Mouse (Mus musculus) embryonic facial prominence, embryonic 14.5 days (tissue): ENCODE measurements at regions not wholly inside any gene's neighbourhood (a gene's known extent, or its start where the extent isn't known, plus 50 kb on each side); places are given as distances from the start of the nearest gene placed in this dataset.
A peak's percentile ranks its signal among the peaks of the same experiment; 100 is the strongest.

Experiments used
- ATAC-seq: fragments of 200-750 bp; cut with Nextera tagmentation; 2 replicates; pipeline ENCODE4 v1.8.0; 2017; ENCODE audit warnings: low read depth, moderate number of reproducible peaks, moderate TSS enrichment
- DNase-seq: peaks from one replicate; pipeline ENCODE4 v3.0.0-alpha.2; 2015; ENCODE audit warnings: low spot score
- H3K27ac ChIP-seq: fragments of 300-500 bp; sonication (generic); replicated peaks from 2 replicates; pipeline ENCODE4 v1.5.1; 2014; ENCODE audit warnings: low read depth, mild to moderate bottlenecking, low read length, moderate library complexity
- H3K27me3 ChIP-seq: fragments of 300-500 bp; sonication (generic); replicated peaks from 2 replicates; pipeline ENCODE4 v1.6.1; 2014; ENCODE audit warnings: low read length; ENCODE audit not compliant: control insufficient read depth, insufficient read depth
- H3K36me3 ChIP-seq: fragments of 300-500 bp; sonication (generic); 2 replicates; pipeline ENCODE4 v1.6.1; 2014; ENCODE audit warnings: low read length, mixed read lengths; ENCODE audit not compliant: control insufficient read depth, insufficient read depth
- H3K4me1 ChIP-seq: fragments of 300-500 bp; sonication (generic); 2 replicates; pipeline ENCODE4 v1.6.1; 2014; ENCODE audit warnings: antibody characterized with exemption, low read length; ENCODE audit not compliant: control insufficient read depth, insufficient read depth
- H3K4me2 ChIP-seq: fragments of 300-500 bp; sonication (generic); 2 replicates; pipeline ENCODE4 v1.6.1; 2014; ENCODE audit warnings: low read depth, mild to moderate bottlenecking, low read length, moderate library complexity, mixed read lengths
- H3K4me3 ChIP-seq: fragments of 300-500 bp; sonication (generic); 2 replicates; pipeline ENCODE4 v1.5.1; 2014; ENCODE audit warnings: low read depth, mild to moderate bottlenecking, low read length
- H3K9ac ChIP-seq: fragments of 300-500 bp; sonication (generic); 2 replicates; pipeline ENCODE4 v1.6.1; 2014; ENCODE audit warnings: low read depth, mild to moderate bottlenecking, low read length, moderate library complexity, mixed read lengths
- H3K9me3 ChIP-seq: fragments of 300-500 bp; sonication (generic); 2 replicates; pipeline ENCODE4 v1.6.1; 2016; ENCODE audit warnings: low read length; ENCODE audit not compliant: control insufficient read depth
- WGBS: fragments of 180-500 bp; shearing (Covaris S2); extraction: QIAGEN DNeasy Blood & Tissue Kit; methylation state at CpG from one replicate; pipeline ENCODE4 v1.1.7; 2014; 5-methylcytosine and 5-hydroxymethylcytosine counted together

- Histone ChIP-seq H3K4me3 (no peak overlapping the region), H3K9ac (no peak overlapping the region), H3K9me3 (no peaks in the 10 kb centered on the region), H3K4me1 (no peaks in the 10 kb centered on the region), H3K27ac (no peak overlapping the region), H3K36me3 (no peaks in the 10 kb centered on the region), H3K27me3 (no peaks in the 10 kb centered on the region), H3K4me2 (no peak overlapping the region)
- DNase-seq (no peak), ATAC-seq (no peak)
- 97% methylated on average over 1 of the region's 1 CpGs for WGBS
These were observed 318.1 kb downstream of the Grb14 start for GRCm38 (mm10) chr2:64706646-64707177.

GRCm38 (mm10) chr2:64695974-64696373 is 328.8 kb downstream of the Grb14 start:
- Histone ChIP-seq H3K9me3 (no peaks in the 10 kb centered on the region), H3K27ac (no peak overlapping the region), H3K4me1 (no peaks in the 10 kb centered on the region), H3K4me3 (no peak overlapping the region), H3K36me3 (no peaks in the 10 kb centered on the region), H3K4me2 (no peak overlapping the region), H3K27me3 (no peaks in the 10 kb centered on the region), H3K9ac (no peak overlapping the region)
- DNase-seq (no peak), ATAC-seq (no peak)
- WGBS = 71% methylated on average over 1 of the region's 1 CpGs

- H3K4me2 ChIP-seq = no peak overlapping the region
These were observed 333.3 kb downstream of the Grb14 start for GRCm38 (mm10) chr2:64691444-64691843.

GRCm38 (mm10) chr2:64690996-64691395 is 333.8 kb downstream of the Grb14 start:
- no peaks in the 10 kb centered on the region for H3K9me3 ChIP-seq
- H3K36me3 ChIP-seq = no peaks in the 10 kb centered on the region
- no peak overlapping the region for H3K9ac ChIP-seq
- no peaks in the 10 kb centered on the region for H3K27me3 ChIP-seq
- H3K4me2 ChIP-seq = no peak overlapping the region
- no peak overlapping the region for H3K4me3 ChIP-seq
- 62% methylated on average over 3 of the region's 3 CpGs for WGBS
- DNase-seq = peak; percentile 4
- no peak for ATAC-seq
- H3K27ac ChIP-seq = no peak overlapping the region
- H3K4me1 ChIP-seq = no peaks in the 10 kb centered on the region

More at GRCm38 (mm10) chr2:64691444-64691843, 333.3 kb downstream of the Grb14 start:
- DNase-seq (no peak), ATAC-seq (no peak)
- 88% methylated on average over 1 of the region's 1 CpGs for WGBS
- Histone ChIP-seq H3K4me1 (no peaks in the 10 kb centered on the region), H3K4me3 (no peak overlapping the region), H3K36me3 (no peaks in the 10 kb centered on the region), H3K27me3 (no peaks in the 10 kb centered on the region), H3K9me3 (no peaks in the 10 kb centered on the region), H3K9ac (no peak overlapping the region), H3K27ac (no peak overlapping the region)

- no peak overlapping the region for H3K9ac ChIP-seq
- DNase-seq = no peak
- H3K27me3 ChIP-seq = no peaks in the 10 kb centered on the region
- H3K36me3 ChIP-seq = no peaks in the 10 kb centered on the region
- H3K27ac ChIP-seq = no peak overlapping the region
- no peaks in the 10 kb centered on the region for H3K9me3 ChIP-seq
- WGBS = 80% methylated on average over 8 of the region's 8 CpGs
- H3K4me2 ChIP-seq = no peak overlapping the region
- ATAC-seq = no peak
- no peak overlapping the region for H3K4me3 ChIP-seq
- H3K4me1 ChIP-seq = no peaks in the 10 kb centered on the region
These were observed 338.0 kb downstream of the Grb14 start for GRCm38 (mm10) chr2:64686781-64687180.

- Histone ChIP-seq H3K4me2 (no peak overlapping the region), H3K9me3 (no peaks in the 10 kb centered on the region), H3K9ac (no peak overlapping the region), H3K27me3 (no peaks in the 10 kb centered on the region), H3K4me1 (no peaks in the 10 kb centered on the region), H3K36me3 (no peaks in the 10 kb centered on the region), H3K4me3 (no peak overlapping the region), H3K27ac (no peak overlapping the region)
- 76% methylated on average over 1 of the region's 1 CpGs for WGBS
- ATAC-seq (no peak), DNase-seq (no peak)
These were observed 375.2 kb downstream of the Grb14 start for GRCm38 (mm10) chr2:64649614-64650013.

GRCm38 (mm10) chr2:64616931-64617330 is 407.9 kb downstream of the Grb14 start:
- H3K4me3 ChIP-seq = no peak overlapping the region
- H3K27me3 ChIP-seq = no peaks in the 10 kb centered on the region
- no peaks in the 10 kb centered on the region for H3K36me3 ChIP-seq
- H3K4me1 ChIP-seq = no peaks in the 10 kb centered on the region
- no peak for DNase-seq
- WGBS = 72% methylated on average over 2 of the region's 2 CpGs
- no peak overlapping the region for H3K27ac ChIP-seq
- H3K9ac ChIP-seq = no peak overlapping the region
- H3K4me2 ChIP-seq = no peak overlapping the region
- H3K9me3 ChIP-seq = no peaks in the 10 kb centered on the region
- ATAC-seq = no peak

GRCm38 (mm10) chr2:64606864-64607263 is 417.9 kb downstream of the Grb14 start:
- no peaks in the 10 kb centered on the region for H3K4me1 ChIP-seq
- H3K9ac ChIP-seq = no peak overlapping the region
- H3K27me3 ChIP-seq = no peaks in the 10 kb centered on the region
- no peak overlapping the region for H3K27ac ChIP-seq
- ATAC-seq (no peak), DNase-seq (no peak)
- WGBS = 86% methylated on average over 1 of the region's 1 CpGs
- H3K4me3 ChIP-seq = no peak overlapping the region
- no peaks in the 10 kb centered on the region for H3K9me3 ChIP-seq
- H3K36me3 ChIP-seq = no peaks in the 10 kb centered on the region
- H3K4me2 ChIP-seq = no peak overlapping the region

GRCm38 (mm10) chr2:64582258-64582657 is 442.5 kb downstream of the Grb14 start:
- no peak overlapping the region for H3K9ac ChIP-seq
- no peaks in the 10 kb centered on the region for H3K4me1 ChIP-seq
- WGBS = 63% methylated on average over 3 of the region's 3 CpGs
- no peak overlapping the region for H3K27ac ChIP-seq
- DNase-seq (no peak), ATAC-seq (no peak)
- no peak overlapping the region for H3K4me2 ChIP-seq
- H3K27me3 ChIP-seq = no peaks in the 10 kb centered on the region
- H3K4me3 ChIP-seq = no peak overlapping the region
- no peaks in the 10 kb centered on the region for H3K9me3 ChIP-seq
- H3K36me3 ChIP-seq = no peaks in the 10 kb centered on the region
